In the genomic region with DNA sequence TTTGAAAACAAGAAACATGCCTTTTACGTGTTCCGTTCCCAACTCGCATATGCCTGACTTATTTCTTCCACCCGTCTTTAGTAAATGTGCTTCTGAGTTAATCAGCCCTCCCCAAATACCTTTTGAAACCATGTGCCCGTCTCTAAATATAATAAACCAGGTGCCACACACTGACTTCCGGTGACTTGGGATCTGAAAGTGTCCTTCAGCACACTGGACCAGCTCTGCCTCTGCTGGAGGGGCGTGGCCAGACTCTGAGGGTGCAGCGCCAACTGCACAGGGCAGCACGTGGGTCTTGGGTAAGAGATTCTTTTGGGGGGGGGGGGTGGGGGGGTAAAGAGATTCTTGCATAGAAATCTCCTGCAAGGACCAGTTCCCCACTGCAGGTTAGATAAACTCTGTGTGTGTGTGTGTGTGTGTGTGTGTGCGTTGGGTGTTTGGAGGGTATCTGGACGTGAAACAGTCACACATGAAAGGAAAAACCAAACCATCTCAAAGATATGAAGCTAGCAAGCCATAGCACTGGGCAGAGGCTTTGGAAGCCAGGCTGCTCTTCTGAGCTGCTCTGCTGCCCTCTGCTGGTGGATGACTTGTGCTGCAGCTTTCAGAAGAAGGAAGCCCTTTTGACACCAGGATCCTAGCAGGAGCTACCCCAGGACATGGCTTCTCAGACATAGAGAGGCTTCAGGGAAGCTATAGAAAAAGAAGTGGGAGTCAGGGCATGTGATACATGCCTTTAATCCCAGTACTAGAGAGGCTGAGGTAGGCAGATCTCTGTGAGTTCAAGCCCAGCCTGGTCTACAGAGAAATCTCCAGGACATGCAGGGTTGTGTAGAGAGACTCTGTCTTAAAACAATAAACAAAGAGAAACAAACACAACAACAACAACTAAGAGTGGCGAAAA, we compare ENCODE assay signal across 8 mouse cellular contexts. TPM values are rescaled to one million over a fixed set of nuclear protein-coding genes. Genes with fewer than 3 reads are reported as not detected.
DNase-seq lines count a peak whose midpoint lies in the region; ATAC-seq lines count a peak whose summit lies in the region.

No protein-coding gene starts in this region.

- H3K27me3 ChIP-seq in hindbrain, embryonic 15.5 days: no peaks in the 10 kb centered on the region

- no peaks in the 10 kb centered on the region for H3K9me3 ChIP-seq in hindbrain, embryonic 15.5 days

- peak overlapping the region; percentile 37 for H3K4me2 ChIP-seq in hindbrain, embryonic 15.5 days

- 44% methylated on average over 12 of the region's 12 CpGs for WGBS in hindbrain, embryonic 15.5 days
- 14% methylated on average over 12 of the region's 12 CpGs for WGBS in macrophage (ENCODE audit: missing documents)

- peaks cover 17% of the 10 kb centered on the region for H3K4me1 ChIP-seq in hindbrain, embryonic 15.5 days (replicated peaks)

- no peaks in the 10 kb centered on the region for H3K36me3 ChIP-seq in hindbrain, embryonic 15.5 days
- no peaks in the 10 kb centered on the region for H3K36me3 ChIP-seq in macrophage (ENCODE audit: inconsistent target)

- no peak overlapping the region for H3K9ac ChIP-seq in hindbrain, embryonic 15.5 days

- H3K79me2 ChIP-seq in macrophage (ENCODE audit: inconsistent target): no peaks in the 10 kb centered on the region

- no peak overlapping the region for H3K4me3 ChIP-seq in hindbrain, embryonic 15.5 days
- peak overlapping the region; percentile 7; the same call in 1 of the 2 replicates for H3K4me3 ChIP-seq in macrophage (ENCODE audit: inconsistent target)

- no peak overlapping the region for H3K27ac ChIP-seq in hindbrain, embryonic 15.5 days (replicated peaks)
- H3K27ac ChIP-seq in macrophage: no peak overlapping the region

- ATAC-seq in hindbrain, embryonic 15.5 days (ENCODE audit: low FRiP score, low read depth): peak; percentile 77

- DNase-seq in WW6 (ENCODE audit: low read depth, low spot score): peak; percentile 83
- peak; percentile 90 to 93 for DNase-seq in cerebellum, postnatal 14 days
- peak; percentile 74 to 75 for DNase-seq in frontal cortex, postnatal 36 days (ENCODE audit: low spot score in 2 of 2)
- peak; percentile 77 to 84 for DNase-seq in left cerebral cortex, adult 18-20 months (ENCODE audit: low spot score in 2 of 2)
- peak; percentile 85 for DNase-seq in retina, postnatal 7 days (ENCODE audit: low read depth, low spot score)
- peak; percentile 54 for DNase-seq in urinary bladder, adult 2 months (ENCODE audit: low spot score)

RNA-seq across cellular contexts. Expression of gene Adipor2, which starts 26.5 kb away (rescaled TPM):
- 36.2 TPM in 2 replicates for polyA plus RNA-seq in hindbrain, embryonic 15.5 days (2015; fragmentation: Nextera tagmentation; extraction: Ambion mirVana)
- total RNA-seq in left cerebral cortex, adult 18-20 months (2021): 10 to 100 TPM; 39.3 to 40.0 TPM
- 10 to 100 TPM in 25 of 26 experiments, 1 to 10 TPM in 1; 9.1 to 30.1 (median 20.5) TPM for total RNA-seq in macrophage (2018; cell fraction: chromatin; rRNA removed)
- total RNA-seq in macrophage (2018; cell fraction: cytosol; rRNA removed): 10 to 100 TPM; 42.9 to 63.6 (median 57.2) TPM
- 10 to 100 TPM; 17.8 to 62.8 (median 40.8) TPM for total RNA-seq in macrophage (2018; cell fraction: nucleus; rRNA removed)
- polyA plus RNA-seq in macrophage (2018): 38.1 to 45.9 TPM (median 44.4 TPM) in 3 replicates
- 104 and 112 TPM in 2 replicates for polyA plus RNA-seq in urinary bladder, adult 2 months (2012; rRNA removed)

RNA-seq across cellular contexts. Expression of gene Fbxl14, which starts 35.5 kb away (rescaled TPM):
- polyA plus RNA-seq in hindbrain, embryonic 15.5 days (2015; fragmentation: Nextera tagmentation; extraction: Ambion mirVana): 2.3 and 2.4 TPM in 2 replicates
- 10 to 100 TPM; 40.0 to 42.2 TPM for total RNA-seq in left cerebral cortex, adult 18-20 months (2021)
- total RNA-seq in macrophage (2018; cell fraction: chromatin; rRNA removed): 10 to 100 TPM in 5 of 26 experiments, 1 to 10 TPM in 21; 1.3 to 13.3 (median 4.3) TPM
- 10 to 100 TPM; 12.1 to 27.8 (median 20.1) TPM for total RNA-seq in macrophage (2018; cell fraction: cytosol; rRNA removed)
- 10 to 100 TPM in 20 of 26 experiments, 1 to 10 TPM in 6; 7.9 to 40.7 (median 20.2) TPM for total RNA-seq in macrophage (2018; cell fraction: nucleus; rRNA removed)
- polyA plus RNA-seq in macrophage (2018): 15.0 to 19.3 TPM (median 15.8 TPM) in 3 replicates
- 28.2 and 30.6 TPM in 2 replicates for polyA plus RNA-seq in urinary bladder, adult 2 months (2012; rRNA removed)
